Mouse (Mus musculus) v-Abl transformed pro-B cells (cell line): ENCODE data around the gene Gm44973.

Experiments
- in situ Hi-C, 2 experiments: fragments of 400-800 bp; cut with MboI; formaldehyde crosslinking; loops; one replicate each; pipeline ENCODE4 v1.15.1; 2025; ENCODE audit not compliant: unreplicated experiment in 2 of 2

Gm44973 gene

GRCm38 (mm10) chr7:5015118-5016001, at the start of gene Gm44973:
TSS of gene Gm44973 (plus strand) at chr7:5015496.
- in situ Hi-C loops = loop anchor here in 1 of 2 experiments (10.0 kb wide), 1 partner anchor 1139 kb away; the partner anchor contains the start of gene Zfp787

GRCm38 (mm10) chr7:4971068-4971467, 44.2 kb upstream of the Gm44973 start, which contains the start of gene Sbk3:
TSS of gene Sbk3 (minus strand) at chr7:4971168.
- in situ Hi-C loops = loop anchor here in 1 of 2 experiments (25.0 kb wide), 1 partner anchor 316 kb away; no protein-coding TSS in a partner anchor

GRCm38 (mm10) chr7:4971710-4972109, 43.6 kb upstream of the Gm44973 start:
- in situ Hi-C loops = loop anchor here in 1 of 2 experiments (25.0 kb wide), 1 partner anchor 316 kb away; no protein-coding TSS in a partner anchor

GRCm38 (mm10) chr7:4972321-4973047, 42.8 kb upstream of the Gm44973 start:
- in situ Hi-C loops = loop anchor here in 1 of 2 experiments (25.0 kb wide), 1 partner anchor 315 kb away; no protein-coding TSS in a partner anchor

- in situ Hi-C loops = no loop called here
These were observed 39.8 kb upstream of the Gm44973 start for GRCm38 (mm10) chr7:4975455-4975854.

GRCm38 (mm10) chr7:4976832-4977231, 38.5 kb upstream of the Gm44973 start:
- in situ Hi-C loops = no loop called here

GRCm38 (mm10) chr7:4988250-4988649, 27.0 kb upstream of the Gm44973 start:
- in situ Hi-C loops = no loop called here

GRCm38 (mm10) chr7:4993347-4993998, 21.8 kb upstream of the Gm44973 start:
- in situ Hi-C loops = no loop called here

- in situ Hi-C loops = no loop called here
These were observed 21.1 kb upstream of the Gm44973 start for GRCm38 (mm10) chr7:4993999-4994788.

- in situ Hi-C loops = loop anchor here in 1 of 2 experiments (5.0 kb wide), 1 partner anchor 33 kb away; the partner anchor contains the start of gene Sbk2
These were observed 19.9 kb upstream of the Gm44973 start for GRCm38 (mm10) chr7:4995268-4996002.

GRCm38 (mm10) chr7:4996003-4996895, 19.0 kb upstream of the Gm44973 start, which contains the start of gene Zfp579:
TSS of gene Zfp579 (minus strand) at chr7:4996158.
- in situ Hi-C loops = loop anchor here in 1 of 2 experiments (5.0 kb wide), 1 partner anchor 34 kb away; the partner anchor contains the start of gene Sbk2

- in situ Hi-C loops = loop anchor here in 1 of 2 experiments (5.0 kb wide), 1 partner anchor 35 kb away; the partner anchor contains the start of gene Sbk2
These were observed 18.4 kb upstream of the Gm44973 start for GRCm38 (mm10) chr7:4996934-4997333.

GRCm38 (mm10) chr7:4999876-5000275, 15.4 kb upstream of the Gm44973 start:
- in situ Hi-C loops = loop anchor here in 1 of 2 experiments (5.0 to 10.0 kb wide), 2 partner anchors 38 to 55 kb away; partner anchors contain the start of gene Sbk2

GRCm38 (mm10) chr7:5002876-5003275, 12.4 kb upstream of the Gm44973 start:
- in situ Hi-C loops = loop anchor here in 1 of 2 experiments (10.0 kb wide), 1 partner anchor 58 kb away; no protein-coding TSS in a partner anchor

- in situ Hi-C loops = loop anchor here in 1 of 2 experiments (10.0 kb wide), 1 partner anchor 63 kb away; no protein-coding TSS in a partner anchor
These were observed 7.1 kb upstream of the Gm44973 start for GRCm38 (mm10) chr7:5008229-5008628.

- in situ Hi-C loops = loop anchor here in 1 of 2 experiments (10.0 kb wide), 1 partner anchor 1142 kb away; the partner anchor contains the start of gene Zfp787
These were observed 2.4 kb upstream of the Gm44973 start for GRCm38 (mm10) chr7:5012681-5013513.
